Mouse (Mus musculus): ENCODE data around the gene Nt5c3b.

The Nt5c3b gene

DNA sequence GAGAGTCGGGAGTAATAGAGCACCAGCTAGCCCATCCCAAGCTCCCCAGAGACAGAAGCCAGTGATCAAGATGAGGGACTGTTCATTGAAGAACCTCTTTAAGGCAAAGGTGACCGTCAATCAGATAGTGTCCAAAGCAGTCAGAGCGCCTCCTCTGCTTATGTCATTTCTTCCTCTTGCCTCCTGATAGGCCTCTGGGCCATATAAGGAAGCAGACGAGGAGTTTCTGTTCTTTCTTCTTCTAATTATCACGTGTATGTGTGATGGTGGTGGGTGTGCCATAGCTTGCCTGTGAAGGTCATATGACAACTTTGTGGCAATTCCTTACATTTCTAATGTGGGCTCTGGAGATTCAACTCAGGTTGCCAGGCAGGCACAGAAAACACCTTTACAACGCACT lies 40.8 kb downstream of the Nt5c3b start:
- in situ Hi-C loops (cut with MboI; ENCODE audit: low sequenced_read_pairs), result no loop called here

GRCm38 (mm10) chr11:100399727-100400538 lies 41.7 kb downstream of the Nt5c3b start:
- in situ Hi-C loops (cut with MboI; ENCODE audit: low sequenced_read_pairs), result no loop called here

- in situ Hi-C loops (cut with MboI; ENCODE audit: low sequenced_read_pairs), result no loop called here
These were observed 42.3 kb downstream of the Nt5c3b start for GRCm38 (mm10) chr11:100399320-100399719.

DNA sequence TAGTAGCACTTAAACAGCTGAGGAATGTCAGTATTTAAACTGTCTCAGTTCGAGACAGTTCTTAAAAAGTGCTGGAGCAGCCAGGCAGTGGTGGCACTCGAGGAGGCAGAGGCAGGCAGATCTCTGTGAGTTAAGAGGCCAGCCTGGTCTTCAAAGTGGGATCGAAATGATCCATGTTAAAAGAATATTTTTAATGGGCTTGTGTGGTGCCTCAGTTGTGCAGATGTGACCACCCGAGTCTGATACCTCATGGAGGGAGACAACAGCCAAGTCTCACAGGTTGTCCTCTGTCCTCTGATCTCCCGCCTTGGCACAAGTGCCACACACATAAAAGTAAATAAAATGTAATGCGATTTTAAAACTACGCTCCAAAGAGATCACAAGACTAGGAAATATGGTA lies 43.1 kb downstream of the Nt5c3b start:
- in situ Hi-C loops (cut with MboI; ENCODE audit: low sequenced_read_pairs), result no loop called here

DNA sequence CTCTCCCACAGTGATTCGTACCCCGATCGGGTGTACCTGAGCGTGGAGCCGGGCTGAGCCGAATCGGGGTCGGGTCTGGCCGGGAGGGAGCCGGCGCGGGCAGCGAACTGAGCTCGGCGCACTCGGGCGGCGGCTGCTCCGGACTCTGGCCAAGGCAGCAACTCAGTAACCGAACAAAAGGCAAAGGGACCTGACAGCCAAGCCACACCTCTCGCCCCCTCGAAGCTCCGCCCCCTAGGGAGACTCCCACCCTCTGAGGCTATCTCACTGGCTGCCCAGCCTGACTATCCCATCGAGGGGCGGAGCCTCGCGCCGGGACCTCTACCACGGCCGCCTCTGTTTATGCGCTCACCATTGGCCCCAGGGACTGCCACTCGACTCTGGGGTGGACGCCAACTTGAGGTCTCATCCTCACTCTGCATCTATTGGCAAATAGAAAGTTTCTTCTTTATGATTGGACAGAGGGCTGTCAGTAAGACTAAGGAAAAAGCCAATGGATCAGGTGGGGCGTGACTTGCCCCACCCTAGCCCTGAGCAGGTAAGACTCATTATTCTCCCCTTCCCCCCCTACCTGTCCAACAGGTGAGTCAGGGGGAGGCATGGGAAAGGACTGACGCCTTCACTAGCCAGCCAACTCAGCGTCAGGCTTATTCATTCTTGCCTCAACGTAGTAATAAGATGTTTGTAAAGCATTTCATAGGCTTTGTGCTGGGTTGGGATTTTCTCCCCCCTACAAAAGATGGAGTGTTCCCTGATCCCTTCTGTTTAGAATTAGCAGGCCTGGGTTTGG lies 43.8 kb downstream of the Nt5c3b start, which contains the start of gene Jup:
Gene Jup, minus strand, starts transcription at position 164 of the 790 bp plus-strand sequence.
- in situ Hi-C loops (cut with MboI; ENCODE audit: low sequenced_read_pairs), result no loop called here

- in situ Hi-C loops (cut with MboI; ENCODE audit: low sequenced_read_pairs), result no loop called here
These were observed 44.6 kb downstream of the Nt5c3b start for GRCm38 (mm10) chr11:100396886-100397599.

DNA sequence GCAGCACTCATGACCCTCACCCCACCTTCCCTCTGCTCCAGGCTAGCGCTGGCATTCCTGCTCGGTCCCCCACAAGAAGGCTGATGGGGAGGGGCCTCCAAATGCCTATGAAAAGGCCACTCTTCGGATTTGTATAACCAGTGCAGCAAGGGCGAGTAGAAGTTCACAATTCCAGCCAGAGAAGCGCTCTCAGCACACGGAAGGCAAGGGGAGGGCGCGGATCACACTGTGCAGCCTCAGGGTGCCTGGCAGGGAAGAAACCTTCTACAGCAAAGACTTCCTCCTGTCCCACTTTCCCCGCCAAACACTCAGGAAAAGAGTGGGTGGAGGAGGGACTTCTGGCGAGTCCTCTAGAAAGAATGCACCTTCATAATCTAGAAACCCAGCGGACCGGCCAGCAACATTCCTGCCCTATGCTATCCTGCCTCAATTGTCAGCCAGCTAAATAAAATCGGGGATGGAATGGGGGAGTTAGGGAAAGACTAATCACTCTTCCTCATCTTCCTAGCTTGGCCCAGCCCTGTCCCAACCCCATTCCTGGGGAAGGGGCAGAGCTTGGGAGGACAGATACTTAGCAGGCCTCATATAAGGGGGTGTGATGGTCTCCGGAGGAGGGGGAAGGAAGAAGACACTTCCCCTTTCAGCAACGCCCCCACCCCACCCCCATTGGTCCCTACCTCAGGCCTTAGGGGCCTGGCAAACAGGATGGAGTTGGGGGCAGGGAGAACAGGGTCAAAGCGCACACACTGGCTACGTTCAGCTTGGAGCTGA lies 45.6 kb downstream of the Nt5c3b start:
- in situ Hi-C loops (cut with MboI; ENCODE audit: low sequenced_read_pairs), result no loop called here

DNA sequence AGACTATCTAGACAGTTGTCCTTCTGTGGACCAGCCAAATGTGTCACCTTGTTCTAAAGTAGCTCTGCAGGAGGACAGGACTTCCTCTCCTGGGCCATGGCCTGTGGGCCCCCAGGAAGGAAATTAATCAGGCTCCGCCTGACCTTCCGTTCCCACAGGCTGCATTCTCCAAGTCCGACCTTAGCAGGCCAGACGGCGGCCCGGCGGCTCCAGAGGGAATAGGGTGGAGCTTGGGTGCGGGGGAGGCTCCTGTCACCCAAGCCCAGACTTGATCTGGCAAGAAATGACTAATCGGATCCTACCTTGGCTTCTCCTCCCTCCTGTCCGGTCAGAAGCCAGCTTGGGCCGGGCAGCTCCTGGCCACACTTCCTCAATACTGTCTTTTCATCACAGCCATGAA lies 46.4 kb downstream of the Nt5c3b start:
- in situ Hi-C loops (cut with MboI; ENCODE audit: low sequenced_read_pairs), result no loop called here

- in situ Hi-C loops (cut with MboI; ENCODE audit: low sequenced_read_pairs), result no loop called here
These were observed 47.1 kb downstream of the Nt5c3b start for GRCm38 (mm10) chr11:100394353-100395074.

GRCm38 (mm10) chr11:100393733-100394132 lies 47.9 kb downstream of the Nt5c3b start:
- in situ Hi-C loops (cut with MboI; ENCODE audit: low sequenced_read_pairs), result no loop called here

GRCm38 (mm10) chr11:100392958-100393357 lies 48.6 kb downstream of the Nt5c3b start:
- in situ Hi-C loops (cut with MboI; ENCODE audit: low sequenced_read_pairs), result no loop called here

GRCm38 (mm10) chr11:100391884-100392345 lies 49.7 kb downstream of the Nt5c3b start:
- in situ Hi-C loops (cut with MboI; ENCODE audit: low sequenced_read_pairs), result no loop called here

DNA sequence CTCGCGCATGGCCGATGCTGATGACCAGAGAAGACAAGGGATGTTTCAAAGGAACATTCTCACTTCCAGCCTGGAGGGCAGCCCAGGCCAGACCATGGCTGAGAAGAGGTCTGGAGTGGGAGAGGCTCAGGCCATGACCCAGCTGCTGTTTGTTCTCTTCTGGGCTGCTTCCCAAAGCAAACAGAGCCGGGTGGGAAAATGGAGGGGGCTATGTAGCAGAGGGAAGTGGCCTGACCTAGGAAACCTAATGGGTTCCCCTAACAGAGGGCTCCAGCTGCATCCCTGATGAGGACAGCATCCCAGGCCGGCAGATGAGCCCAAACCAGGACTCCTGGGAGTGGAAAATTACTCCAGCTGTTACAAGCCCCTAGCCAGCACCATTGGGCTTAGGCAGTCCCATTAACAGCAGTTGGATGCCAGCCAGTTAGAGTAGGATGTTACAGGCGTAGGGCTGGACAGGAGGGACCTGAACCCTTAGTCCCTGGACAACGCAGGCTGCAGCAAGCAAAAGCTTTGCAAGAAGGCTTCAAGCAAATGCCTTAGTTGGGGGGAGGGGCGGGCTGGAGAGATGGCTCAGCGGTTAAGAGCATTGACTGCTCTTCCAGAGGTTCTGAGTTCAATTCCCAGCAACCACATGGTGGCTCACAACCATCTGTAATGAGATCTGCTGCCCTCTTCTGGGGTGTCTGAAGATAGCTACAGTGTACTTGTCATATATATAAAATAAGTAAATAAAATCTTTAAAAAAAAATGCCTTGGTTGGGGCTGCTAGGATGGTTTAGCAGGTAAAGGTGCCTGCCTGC lies 50.3 kb downstream of the Nt5c3b start:
- in situ Hi-C loops (cut with MboI; ENCODE audit: low sequenced_read_pairs), result no loop called here

DNA sequence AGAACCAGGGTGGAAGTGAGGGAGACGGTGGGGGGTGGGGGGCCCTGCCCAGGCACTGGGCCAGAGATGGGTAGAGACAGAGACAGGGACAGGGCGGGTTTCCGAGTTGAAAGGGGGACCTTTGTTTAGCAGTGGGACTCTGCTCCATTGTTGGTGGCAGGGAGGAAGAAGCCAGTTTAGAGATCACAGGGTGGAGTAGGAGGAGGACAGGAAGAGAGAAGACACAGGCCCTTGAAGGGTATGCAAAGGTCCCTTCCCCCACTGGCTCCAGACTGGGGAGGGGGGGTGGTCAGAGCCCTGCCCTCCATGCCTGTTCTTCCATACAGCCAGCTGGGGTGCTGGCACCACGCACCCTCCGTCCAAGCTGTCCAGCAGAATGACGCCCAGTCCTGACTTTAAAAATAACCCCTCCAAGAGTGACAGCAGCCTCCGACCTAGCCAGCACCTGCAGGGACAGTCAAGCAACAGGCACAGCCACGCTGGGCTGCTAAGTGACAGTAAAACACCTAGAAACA lies 51.6 kb downstream of the Nt5c3b start:
- in situ Hi-C loops (cut with MboI; ENCODE audit: low sequenced_read_pairs), result no loop called here

GRCm38 (mm10) chr11:100388588-100388987 lies 53.0 kb downstream of the Nt5c3b start:
- in situ Hi-C loops (cut with MboI; ENCODE audit: low sequenced_read_pairs), result no loop called here

GRCm38 (mm10) chr11:100387589-100388375 lies 53.8 kb downstream of the Nt5c3b start:
- in situ Hi-C loops (cut with MboI; ENCODE audit: low sequenced_read_pairs), result no loop called here

- in situ Hi-C loops (cut with MboI; ENCODE audit: low sequenced_read_pairs), result no loop called here
These were observed 54.5 kb downstream of the Nt5c3b start for GRCm38 (mm10) chr11:100387111-100387510.

DNA sequence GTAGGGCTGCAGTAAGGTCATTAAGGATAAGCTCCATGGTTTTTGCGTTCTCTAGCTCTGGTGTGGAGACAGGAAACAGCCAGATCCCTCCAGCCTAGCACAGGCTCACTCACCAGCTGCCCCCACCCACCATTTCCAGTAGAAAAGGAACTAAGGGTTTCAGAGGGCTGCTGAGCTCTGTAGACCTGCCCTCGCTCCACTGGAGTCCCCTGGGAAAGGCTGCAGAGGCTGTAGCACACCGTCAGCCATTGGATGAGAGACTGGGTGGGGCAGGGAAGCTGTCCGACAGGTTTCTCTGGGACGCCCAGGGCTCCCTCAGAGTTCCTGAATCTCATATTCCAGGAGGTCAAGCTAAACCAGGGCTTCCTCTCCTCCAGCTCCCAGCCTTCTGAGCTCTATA lies 55.0 kb downstream of the Nt5c3b start:
- in situ Hi-C loops (cut with MboI; ENCODE audit: low sequenced_read_pairs), result no loop called here

Measured in CH12F3 (cell line).